Mouse (Mus musculus) G1E (cell line): ENCODE results near the gene Dusp18.

Experiments used
- CTCF ChIP-seq: IDR thresholded peaks from 2 replicates; pipeline ENCODE4 v1.5.1; 2012; ENCODE audit warnings: low read depth, low read length, inconsistent platforms, mixed read lengths
- GATA1 ChIP-seq: IDR thresholded peaks from 2 replicates; pipeline ENCODE4 v1.6.1; 2012; ENCODE audit warnings: borderline replicate concordance, low read length, inconsistent platforms, mixed read lengths
- TAL1 ChIP-seq: conservative IDR thresholded peaks from 2 replicates; pipeline ENCODE4 v1.6.1; 2012; ENCODE audit warnings: low read depth, low read length, inconsistent platforms, mixed read lengths

- no peak for TF ChIP-seq CTCF
- TF ChIP-seq GATA1 = no peak
- no peak for TF ChIP-seq TAL1
Measured at GRCm38 (mm10) chr11:3887331-3887730, 7.7 kb upstream of the Dusp18 start.
